Mouse (Mus musculus): ENCODE results near the gene Ell.

Gene Ell

DNA sequence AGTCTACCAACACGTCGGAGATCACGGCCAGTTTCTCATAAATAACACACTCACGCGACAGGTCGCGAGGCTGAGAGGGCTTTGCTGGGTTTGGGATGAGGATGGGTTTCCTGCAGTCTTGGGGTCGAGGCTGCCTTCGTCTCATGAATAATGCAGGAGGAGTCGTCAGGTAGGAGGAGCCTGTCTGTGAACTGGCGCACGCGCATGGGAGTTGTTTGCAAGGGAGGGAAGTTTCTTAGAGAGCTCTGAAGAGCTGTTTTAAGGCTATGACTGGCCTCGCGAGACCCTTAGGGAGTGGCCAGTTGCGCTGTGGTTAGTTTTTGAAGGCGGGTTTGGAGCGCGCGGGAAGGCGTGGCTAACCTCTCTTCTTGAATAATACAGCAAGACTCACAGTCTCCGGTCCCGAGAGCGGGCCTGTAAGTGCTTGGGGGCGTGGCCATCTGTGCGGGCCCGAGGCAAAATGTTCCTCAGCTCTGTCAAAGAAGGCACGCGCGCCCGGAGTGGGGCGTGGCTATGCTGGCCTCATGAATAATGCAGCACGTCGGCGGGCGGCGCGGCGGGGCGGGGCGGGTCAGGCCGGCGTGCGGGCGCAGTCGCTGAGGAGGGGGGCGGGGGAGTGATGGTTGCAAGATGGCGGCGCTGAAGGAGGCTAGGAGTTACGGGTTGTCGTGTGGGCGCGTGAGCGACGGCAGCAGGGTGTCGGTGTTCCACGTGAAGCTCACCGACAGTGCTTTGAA is at the start of gene Ell:
Gene Ell, plus strand, starts transcription at position 381 of the 737 bp plus-strand sequence.
- peak; percentile 100 for DNase-seq

DNA sequence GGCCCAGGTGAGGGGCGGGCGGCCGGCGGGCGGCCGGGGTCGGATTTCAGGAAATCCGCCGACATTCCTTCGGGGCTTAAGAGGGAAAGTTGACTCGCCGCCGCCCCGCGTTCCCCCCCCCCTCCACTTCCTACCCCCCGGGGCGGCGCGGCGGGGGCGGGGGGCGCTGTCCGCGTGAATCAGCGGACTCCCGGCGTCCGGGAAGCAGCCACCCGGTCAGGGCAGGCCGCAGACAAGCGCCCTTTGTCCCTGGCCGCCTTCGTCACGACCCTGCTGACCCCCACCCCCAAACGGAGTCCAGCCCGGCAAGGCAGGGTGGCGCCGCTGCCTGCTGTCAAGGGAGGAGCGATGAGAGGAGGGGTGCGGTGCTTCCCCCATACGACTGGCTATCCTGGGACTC is 49.7 kb upstream of the Ell start:
- no peak for DNase-seq

- no peak for DNase-seq
These were observed 49.0 kb upstream of the Ell start for GRCm38 (mm10) chr8:70490061-70490879.

DNA sequence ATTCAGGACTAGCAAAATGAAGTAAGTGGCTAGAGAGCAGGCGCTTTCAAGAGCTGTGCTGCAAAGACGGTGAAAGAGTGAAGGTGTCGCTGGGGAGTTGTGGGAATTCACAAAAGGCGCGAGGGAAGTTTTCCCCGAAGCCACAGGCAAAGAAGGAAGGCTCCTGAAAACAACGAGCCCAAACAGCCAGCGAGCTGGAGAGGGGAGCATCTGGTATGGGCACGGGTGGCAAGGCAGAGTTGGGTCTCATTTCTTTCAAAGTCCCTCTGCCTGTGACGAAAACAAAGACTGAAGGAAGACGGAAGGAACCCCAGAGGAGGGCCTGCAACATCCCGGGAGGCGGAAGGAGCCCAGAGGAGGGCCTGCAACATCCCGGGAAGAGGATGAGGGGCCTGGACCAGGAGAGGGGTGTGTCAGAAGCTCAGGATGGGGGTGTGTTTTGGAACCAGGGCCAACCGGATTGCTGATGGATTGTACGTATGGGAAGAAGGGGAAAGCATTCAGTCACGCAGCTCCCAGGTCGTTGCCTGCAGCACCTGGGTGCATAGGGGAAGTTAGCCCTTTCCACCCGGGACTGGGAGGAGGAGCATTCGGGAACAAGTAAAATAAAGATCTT is 48.3 kb upstream of the Ell start:
- no peak for DNase-seq

DNA sequence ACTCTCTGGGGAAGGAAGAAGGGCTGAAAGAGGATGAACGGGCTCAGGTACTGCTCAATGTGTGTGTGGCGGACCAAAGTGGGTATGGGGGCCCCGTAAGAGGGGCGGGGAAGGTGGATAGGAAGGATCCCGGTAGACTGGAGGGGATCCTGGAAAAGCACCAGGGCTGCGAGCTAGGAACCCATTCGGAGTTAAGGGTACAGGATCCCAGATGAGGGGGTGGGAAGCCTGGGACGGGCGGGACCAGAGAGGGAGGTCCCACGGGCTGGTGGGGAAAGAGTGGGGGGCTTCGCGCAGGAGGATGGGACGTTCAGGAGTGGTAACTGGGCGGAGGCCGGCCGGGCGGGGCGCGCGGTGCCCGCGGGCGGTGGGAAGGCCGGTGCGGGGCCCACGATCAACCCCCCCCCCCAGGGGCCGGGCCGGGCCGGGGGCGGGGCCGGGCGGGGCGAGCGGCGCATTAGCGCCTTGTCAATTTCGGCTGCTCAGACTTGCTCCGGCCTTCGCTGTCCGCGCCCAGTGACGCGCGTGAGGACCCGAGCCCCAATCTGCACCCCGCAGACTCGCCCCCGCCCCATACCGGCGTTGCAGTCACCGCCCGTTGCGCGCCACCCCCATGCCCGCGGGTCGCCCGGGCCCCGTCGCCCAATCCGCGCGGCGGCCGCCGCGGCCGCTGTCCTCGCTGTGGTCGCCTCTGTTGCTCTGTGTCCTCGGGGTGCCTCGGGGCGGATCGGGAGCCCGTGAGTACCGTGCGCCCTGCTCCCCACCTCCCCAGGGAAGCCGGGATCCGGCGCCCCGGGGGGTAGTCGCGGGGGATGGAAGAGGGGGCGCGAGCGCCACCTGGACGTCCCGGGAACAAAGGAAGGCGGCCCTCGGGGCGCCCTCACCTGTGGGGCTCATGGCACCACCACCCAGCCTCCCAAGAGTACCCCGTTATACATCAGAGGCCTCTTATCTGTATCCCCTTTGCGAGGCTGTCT is 46.3 kb upstream of the Ell start, which contains the start of gene Crlf1:
Gene Crlf1, plus strand, starts transcription at position 495 of the 977 bp plus-strand sequence.
- no peak for DNase-seq

DNA sequence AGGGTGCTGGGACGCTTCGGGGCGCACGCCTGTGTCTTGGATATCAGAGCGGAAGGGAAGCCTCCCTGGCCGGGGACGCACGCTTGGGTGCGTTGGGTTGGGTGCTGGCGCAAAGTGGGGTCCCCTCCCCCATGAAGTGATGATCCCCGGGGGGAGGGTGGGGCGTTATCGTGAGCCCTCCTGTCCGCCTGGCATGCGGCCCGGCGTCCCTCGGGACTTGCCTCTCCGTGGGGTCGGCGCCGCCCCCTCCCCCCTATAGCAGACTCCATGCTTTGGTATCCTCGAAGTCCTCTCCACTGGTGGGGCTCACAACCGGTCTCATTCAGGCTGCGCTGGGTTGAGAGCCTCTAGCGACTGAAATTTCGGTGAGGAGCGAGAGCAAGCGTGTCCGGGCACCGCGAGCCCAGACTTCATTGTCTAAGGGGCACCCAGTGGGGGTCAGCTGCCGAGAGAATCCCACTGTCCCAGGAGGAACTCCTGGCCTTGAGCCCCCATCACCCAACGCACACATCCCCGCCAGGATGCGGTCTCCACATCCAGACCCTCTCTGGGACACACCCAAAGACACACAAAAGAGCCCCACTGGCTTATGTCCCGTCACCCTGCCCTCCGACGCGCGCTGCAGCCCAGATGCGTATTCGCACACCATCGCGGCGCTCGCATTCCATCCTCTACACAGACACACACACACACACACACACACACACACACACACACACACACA is 45.4 kb upstream of the Ell start:
- no peak for DNase-seq

DNA sequence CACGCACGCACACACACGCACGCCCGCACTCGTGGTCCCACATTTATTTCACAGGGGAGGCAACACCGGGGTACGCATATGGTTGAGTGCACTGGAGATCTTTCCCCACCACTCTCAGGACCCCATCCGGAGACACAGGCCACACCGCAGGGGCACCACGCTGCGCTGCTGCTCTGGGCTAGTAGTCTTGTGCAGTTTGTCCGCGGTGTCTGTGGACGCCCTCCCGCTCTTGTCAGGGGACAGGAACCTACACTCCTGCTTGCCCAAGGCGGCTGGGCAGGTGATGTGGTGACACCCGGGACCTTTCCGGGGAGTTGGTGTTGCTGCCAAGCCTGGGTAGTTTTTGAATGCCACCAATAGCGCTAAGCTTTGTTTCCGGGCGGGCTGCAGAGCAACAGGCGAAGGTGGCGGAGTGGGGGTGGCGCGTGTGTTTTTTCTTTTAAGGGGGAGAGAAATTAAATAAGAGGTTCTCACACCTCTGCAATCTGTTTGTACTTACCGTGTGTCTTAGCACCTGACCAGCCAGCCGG is 44.8 kb upstream of the Ell start:
- DNase-seq, result no peak

DNA sequence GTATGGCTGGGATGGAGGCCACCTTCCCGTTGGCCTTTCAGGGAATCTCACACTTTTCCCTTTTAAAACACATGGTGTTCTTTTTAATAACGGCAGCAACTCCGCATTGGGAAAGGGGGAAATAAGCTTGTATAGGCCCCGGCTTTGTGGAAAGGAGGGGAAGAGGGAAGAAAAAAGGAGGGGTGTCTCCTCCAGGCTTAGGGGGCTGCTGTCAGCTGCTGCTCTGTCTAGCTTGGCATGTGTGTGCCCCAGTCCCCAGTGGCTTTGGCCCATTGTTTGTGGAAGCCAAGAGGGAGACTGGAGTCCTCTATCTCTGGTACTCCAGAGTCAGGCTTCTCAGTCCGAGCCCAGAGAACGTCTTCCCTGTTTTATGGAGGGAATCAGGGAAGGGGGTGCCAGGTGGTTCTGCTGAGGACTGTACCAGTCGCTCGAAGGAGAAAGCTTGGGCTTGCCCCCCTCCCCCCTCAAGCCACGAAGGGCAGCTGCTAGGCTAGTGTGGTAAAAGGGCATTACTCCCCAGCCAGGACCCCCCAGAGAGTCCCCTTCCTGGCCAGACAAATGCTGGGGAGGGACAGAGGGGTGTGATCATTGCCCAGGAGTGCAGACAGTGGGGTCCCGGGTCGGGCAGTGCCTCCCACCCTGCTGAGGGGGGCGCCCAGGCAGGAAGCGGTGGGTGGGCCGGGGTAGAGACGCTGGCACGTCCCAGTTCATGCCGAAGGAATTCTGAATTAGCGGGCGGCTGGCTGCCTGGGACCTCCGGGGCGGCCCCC is 44.1 kb upstream of the Ell start:
- no peak for DNase-seq

- no peak for DNase-seq
These were observed 43.5 kb upstream of the Ell start for GRCm38 (mm10) chr8:70495771-70496062.

DNA sequence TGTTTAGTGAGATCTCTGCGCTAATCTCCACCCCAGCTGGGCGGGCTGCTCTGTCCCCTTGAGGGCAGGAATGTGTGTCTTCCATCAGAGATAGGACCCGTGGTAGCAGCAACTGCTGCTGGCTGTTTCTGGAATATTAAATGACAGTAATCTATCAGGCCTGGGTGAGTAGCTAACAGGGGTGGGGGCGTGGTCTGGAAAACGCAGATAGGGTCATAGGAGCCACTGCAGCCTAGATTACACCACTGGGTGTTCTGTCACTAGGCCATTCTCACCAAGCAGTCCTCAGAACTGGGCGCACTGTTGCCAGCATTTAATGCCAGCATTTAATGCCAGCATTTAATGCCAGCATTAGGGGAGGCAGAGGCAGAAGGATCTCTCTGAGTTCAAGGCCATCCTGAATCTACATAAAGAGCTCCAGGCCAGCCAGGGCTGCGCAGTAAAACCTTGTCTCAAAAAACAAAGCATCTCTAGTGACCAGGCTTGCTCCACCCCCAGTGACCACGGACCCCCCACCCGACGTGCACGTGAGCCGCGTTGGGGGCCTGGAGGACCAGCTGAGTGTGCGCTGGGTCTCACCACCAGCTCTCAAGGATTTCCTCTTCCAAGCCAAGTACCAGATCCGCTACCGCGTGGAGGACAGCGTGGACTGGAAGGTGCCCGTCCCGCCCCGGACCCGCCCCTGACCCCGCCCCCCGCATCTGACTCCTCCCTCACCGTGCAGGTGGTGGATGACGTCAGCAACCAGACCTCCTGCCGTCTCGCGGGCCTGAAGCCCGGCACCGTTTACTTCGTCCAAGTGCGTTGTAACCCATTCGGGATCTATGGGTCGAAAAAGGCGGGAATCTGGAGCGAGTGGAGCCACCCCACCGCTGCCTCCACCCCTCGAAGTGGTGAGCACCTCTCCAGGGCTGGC is 38.6 kb upstream of the Ell start:
- peak; percentile 39 for DNase-seq

DNA sequence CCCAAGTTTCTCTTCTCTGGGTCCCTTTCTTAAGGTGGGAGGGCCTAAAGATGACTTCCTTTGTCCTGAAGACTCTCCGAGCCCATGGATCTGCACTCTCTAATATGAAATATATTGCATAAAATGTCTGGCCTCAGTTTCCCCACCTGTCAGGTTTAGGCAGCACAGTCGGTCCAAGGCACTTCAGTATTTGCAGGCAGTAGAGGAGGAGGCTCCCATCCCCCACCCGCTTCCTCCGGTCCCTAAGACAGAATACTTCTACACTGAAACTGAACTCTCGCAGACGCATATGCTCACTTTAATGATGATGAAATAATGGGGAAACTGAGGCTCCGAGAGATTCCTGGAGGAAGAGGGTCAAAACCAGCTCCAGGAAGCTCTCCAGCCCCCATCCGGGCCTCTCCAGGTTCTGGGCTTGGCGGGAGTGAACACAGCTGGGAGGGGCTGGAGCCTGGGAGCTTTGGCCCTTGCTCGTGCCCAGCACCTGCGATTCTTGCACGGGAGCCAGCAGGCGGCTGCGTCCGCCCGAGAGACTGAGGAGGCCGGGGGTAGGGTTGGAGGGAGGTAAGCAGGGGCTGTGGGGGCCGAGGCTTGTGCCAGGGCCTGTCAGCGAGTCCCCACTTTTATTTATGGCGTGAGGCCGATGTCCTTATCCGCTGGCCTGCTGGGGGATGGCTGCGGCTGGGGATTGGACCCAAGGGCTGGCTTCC is 37.3 kb upstream of the Ell start:
- no peak for DNase-seq

DNA sequence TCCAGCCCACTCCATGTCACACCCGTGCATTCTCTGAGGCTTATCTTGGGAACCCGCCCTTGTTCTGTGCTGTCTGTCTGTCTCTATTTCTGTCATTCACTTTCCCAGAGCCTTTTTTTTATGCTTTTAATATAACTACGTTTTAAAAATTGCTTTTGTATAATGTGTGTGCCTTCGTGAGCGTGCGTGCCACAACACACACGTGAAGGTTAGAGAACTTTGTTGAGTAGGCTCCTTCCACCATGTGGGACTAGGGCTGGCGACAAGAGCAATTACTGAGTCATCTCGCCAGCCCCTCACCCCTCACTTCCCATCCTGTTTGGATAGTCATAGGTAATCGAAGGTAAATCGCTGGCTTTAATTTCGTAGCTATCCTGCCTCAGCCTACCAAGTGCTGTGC is 36.7 kb upstream of the Ell start:
- DNase-seq, result no peak

DNA sequence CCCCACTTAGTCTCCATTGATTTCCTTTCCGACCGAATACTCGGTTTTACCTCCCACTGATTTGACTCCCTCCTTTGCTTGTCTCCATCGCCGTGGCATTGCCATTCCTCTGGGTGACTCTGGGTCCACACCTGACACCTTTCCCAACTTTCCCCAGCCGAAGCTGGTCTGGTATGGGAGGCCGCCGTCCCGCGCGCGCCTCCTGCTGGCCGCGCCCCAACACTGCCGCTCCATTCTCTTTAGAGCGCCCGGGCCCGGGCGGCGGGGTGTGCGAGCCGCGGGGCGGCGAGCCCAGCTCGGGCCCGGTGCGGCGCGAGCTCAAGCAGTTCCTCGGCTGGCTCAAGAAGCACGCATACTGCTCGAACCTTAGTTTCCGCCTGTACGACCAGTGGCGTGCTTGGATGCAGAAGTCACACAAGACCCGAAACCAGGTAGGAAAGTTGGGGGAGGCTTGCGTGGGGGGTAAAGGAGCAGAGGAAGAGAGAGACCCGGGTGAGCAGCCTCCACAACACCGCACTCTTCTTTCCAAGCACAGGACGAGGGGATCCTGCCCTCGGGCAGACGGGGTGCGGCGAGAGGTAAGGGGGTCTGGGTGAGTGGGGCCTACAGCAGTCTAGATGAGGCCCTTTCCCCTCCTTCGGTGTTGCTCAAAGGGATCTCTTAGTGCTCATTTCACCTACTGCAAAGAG is 36.1 kb upstream of the Ell start:
- DNase-seq, result peak; percentile 78

GRCm38 (mm10) chr8:70504291-70504716 is 35.0 kb upstream of the Ell start:
- peak; percentile 54 for DNase-seq

- peak; percentile 76 for DNase-seq
These were observed 34.4 kb upstream of the Ell start for GRCm38 (mm10) chr8:70504851-70505250.

DNA sequence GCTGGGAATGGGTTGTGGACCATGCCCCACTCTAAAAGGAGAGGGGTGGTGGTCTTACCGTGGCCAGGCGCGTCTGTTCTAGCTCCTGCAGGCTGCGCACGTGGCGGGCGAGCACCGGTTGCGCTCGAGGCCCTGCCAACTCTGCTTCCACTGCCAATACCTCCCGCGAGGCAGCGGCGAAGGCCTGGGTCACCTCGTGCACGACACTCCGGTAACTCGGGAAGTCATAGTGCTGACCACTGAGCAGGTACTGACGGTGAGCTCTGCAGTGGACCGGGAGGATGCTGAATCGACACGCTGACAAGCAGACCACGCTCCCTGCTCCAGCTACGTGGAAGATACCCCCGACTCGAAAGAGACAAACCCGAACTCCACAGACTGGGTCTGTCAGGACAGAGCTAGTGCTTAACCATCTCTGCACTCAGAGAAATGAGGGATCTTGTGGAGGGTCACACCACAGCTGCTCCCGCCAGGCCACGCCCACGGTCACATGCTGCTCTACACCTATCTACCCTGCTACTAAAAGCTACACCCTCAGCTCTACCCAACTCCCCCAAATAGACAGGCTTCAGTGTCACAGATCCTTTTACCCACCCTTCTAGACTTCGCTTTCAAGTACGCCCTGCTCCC is 33.4 kb upstream of the Ell start:
- no peak for DNase-seq

GRCm38 (mm10) chr8:70506328-70507026 is 32.8 kb upstream of the Ell start, which contains the start of gene Rex1bd:
Gene Rex1bd, minus strand, starts transcription at chr8:70506752.
- peak; percentile 98 for DNase-seq
